Mouse (Mus musculus) cortical plate, adult 2 months (tissue): Measurements from ENCODE around the gene Tns1.

Source experiments
- CTCF ChIP-seq: fragments of 200-500 bp; IDR thresholded peaks from 2 replicates; pipeline ENCODE4 v1.5.1; 2011; ENCODE audit warnings: mild to moderate bottlenecking, control low read depth, low read length; ENCODE audit not compliant: insufficient read depth; ENCODE audit errors: extremely low read depth
- POLR2A ChIP-seq: fragments of 200-500 bp; IDR thresholded peaks from 2 replicates; pipeline ENCODE4 v1.6.1; 2011; ENCODE audit warnings: mild to moderate bottlenecking, low read length, control low read depth; ENCODE audit not compliant: insufficient read depth; ENCODE audit errors: extremely low read depth

- TF ChIP-seq CTCF (no peak), POLR2A (no peak)
Measured at GRCm38 (mm10) chr1:74028118-74028880, 96.0 kb downstream of the Tns1 start.
